Mouse (Mus musculus) lung, postnatal 0 days (tissue): ENCODE results near the gene Olfr70.

Experiments used
- CTCF ChIP-seq: IDR thresholded peaks from 2 replicates; pipeline ENCODE4 v1.5.1; 2016; ENCODE audit warnings: antibody characterized with exemption, mild to moderate bottlenecking
- EP300 ChIP-seq: IDR thresholded peaks from 2 replicates; pipeline ENCODE4 v1.6.1; 2016; ENCODE audit warnings: antibody characterized with exemption, mild to moderate bottlenecking, control low read depth

DNA sequence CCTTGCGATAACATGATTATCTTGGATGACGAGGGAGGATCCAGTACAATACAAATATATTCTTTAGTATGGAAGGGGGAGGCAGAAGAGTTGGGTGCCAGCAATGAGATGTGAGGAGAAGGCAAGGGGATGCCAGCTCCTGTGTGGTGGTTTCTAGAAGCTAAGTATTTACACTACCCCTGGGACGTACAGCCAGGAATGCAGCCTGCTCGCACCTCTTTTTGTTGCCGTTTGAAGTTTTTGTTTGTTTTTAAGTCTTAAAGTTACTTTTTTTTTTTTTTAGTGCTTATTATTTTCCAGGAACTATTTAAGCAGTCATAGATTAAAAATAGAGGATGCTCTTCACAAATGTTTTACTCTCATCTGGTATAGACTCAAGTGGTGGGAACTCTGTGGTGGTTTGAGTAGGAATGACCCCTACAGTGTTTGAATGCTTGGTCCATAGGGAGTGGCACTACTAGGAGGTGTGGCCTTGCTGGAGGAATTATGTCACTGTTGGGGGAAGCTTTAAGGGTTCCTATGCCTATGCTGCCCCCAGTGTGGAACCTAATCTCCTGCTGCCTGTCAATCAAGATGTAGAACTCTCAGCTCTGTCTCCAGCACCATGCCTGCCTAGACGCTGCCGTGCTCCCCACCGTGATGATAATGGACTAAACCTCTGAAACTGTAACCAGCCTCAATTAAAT is 38.5 kb upstream of the Olfr70 start:
- TF ChIP-seq CTCF = peak; percentile 13; the same call in 1 of the 2 replicates
- TF ChIP-seq EP300 = no peak
